Mouse (Mus musculus) embryonic facial prominence, embryonic 11.5 days (tissue): Measurements from ENCODE around the gene Gm20388. TPM values are rescaled to one million over a fixed set of nuclear protein-coding genes. Genes with fewer than 3 reads are reported as not detected.

Source experiments
- ATAC-seq: fragments of 200-750 bp; cut with Nextera tagmentation; replicated peaks from 2 replicates; pipeline ENCODE4 v1.8.0; 2017; ENCODE audit warnings: low read depth; ENCODE audit not compliant: insufficient number of reproducible peaks, low FRiP score, low TSS enrichment
- DNase-seq: peaks from one replicate; pipeline ENCODE4 v3.0.0-alpha.2; 2015; ENCODE audit warnings: low spot score
- H3K27ac ChIP-seq: fragments of 300-500 bp; sonication (generic); replicated peaks from 2 replicates; pipeline ENCODE4 v1.5.1; 2014; ENCODE audit warnings: mild to moderate bottlenecking, low read depth, low read length, control low read depth
- H3K27me3 ChIP-seq: fragments of 300-500 bp; sonication (generic); 2 replicates; pipeline ENCODE4 v1.6.1; 2014; ENCODE audit warnings: mild to moderate bottlenecking, low read length, moderate library complexity, mixed read lengths; ENCODE audit not compliant: control insufficient read depth, insufficient read depth
- H3K36me3 ChIP-seq: fragments of 300-500 bp; sonication (generic); replicated peaks from 2 replicates; pipeline ENCODE4 v1.6.1; 2014; ENCODE audit warnings: low read depth, mild to moderate bottlenecking, low read length, moderate library complexity, mixed read lengths; ENCODE audit not compliant: control insufficient read depth, insufficient read depth
- H3K4me1 ChIP-seq: fragments of 300-500 bp; sonication (generic); 2 replicates; pipeline ENCODE4 v1.6.1; 2014; ENCODE audit warnings: low read length, mixed read lengths; ENCODE audit not compliant: control insufficient read depth, insufficient read depth
- H3K4me2 ChIP-seq: fragments of 300-500 bp; sonication (generic); 2 replicates; pipeline ENCODE4 v1.6.1; 2014; ENCODE audit warnings: low read depth, mild to moderate bottlenecking, control low read depth, low read length, moderate library complexity
- H3K4me3 ChIP-seq: fragments of 300-500 bp; sonication (generic); 2 replicates; pipeline ENCODE4 v1.5.1; 2014; ENCODE audit warnings: low read depth, low read length, control low read depth
- H3K9ac ChIP-seq: fragments of 300-500 bp; sonication (generic); replicated peaks from 2 replicates; pipeline ENCODE4 v1.6.1; 2014; ENCODE audit warnings: mild to moderate bottlenecking, control low read depth, low read length
- H3K9me3 ChIP-seq: fragments of 300-500 bp; sonication (generic); replicated peaks from 2 replicates; pipeline ENCODE4 v1.6.1; 2016; ENCODE audit warnings: mild to moderate bottlenecking, low read length, inconsistent platforms, mixed read lengths; ENCODE audit not compliant: control insufficient read depth
- WGBS: fragments of 180-500 bp; shearing (Covaris S2); extraction: QIAGEN DNeasy Blood & Tissue Kit; methylation state at CpG from one replicate; pipeline ENCODE4 v1.1.7; 2014; 5-methylcytosine and 5-hydroxymethylcytosine counted together
- polyA plus RNA-seq: library from polyadenylated mRNA; unstranded; fragments of >200 nt; fragmentation: Nextera tagmentation; extraction: Ambion mirVana; gene quantifications from 2 replicates; pipeline ENCODE4 v1.2.1, GENCODE M21; 2014

The Gm20388 gene
- polyA plus RNA-seq, 1 experiment from 2014 or later = 3.1 TPM

GRCm38 (mm10) chr8:120517666-120518410, 607.2 kb downstream of the Gm20388 start:
- 36% methylated on average over 11 of the region's 11 CpGs for WGBS
- H3K27me3 ChIP-seq = no peaks in the 10 kb centered on the region
- DNase-seq = no peak
- no peak overlapping the region for H3K4me3 ChIP-seq
- no peak for ATAC-seq
- H3K27ac ChIP-seq = no peak overlapping the region
- peaks cover 29% of the 10 kb centered on the region for H3K4me1 ChIP-seq
- H3K36me3 ChIP-seq = no peaks in the 10 kb centered on the region
- H3K9me3 ChIP-seq = no peaks in the 10 kb centered on the region
- H3K4me2 ChIP-seq = no peak overlapping the region
- no peak overlapping the region for H3K9ac ChIP-seq

- Histone ChIP-seq H3K4me1 (peaks cover 23% of the 10 kb centered on the region), H3K9me3 (no peaks in the 10 kb centered on the region), H3K27ac (no peak overlapping the region), H3K36me3 (no peaks in the 10 kb centered on the region), H3K9ac (no peak overlapping the region), H3K4me3 (no peak overlapping the region), H3K27me3 (no peaks in the 10 kb centered on the region), H3K4me2 (no peak overlapping the region)
- DNase-seq (no peak), ATAC-seq (no peak)
- WGBS = 61% methylated on average over 14 of the region's 14 CpGs
Observed at GRCm38 (mm10) chr8:120518736-120519534, 608.3 kb downstream of the Gm20388 start.

- H3K4me2 ChIP-seq = no peak overlapping the region
- H3K27me3 ChIP-seq = no peaks in the 10 kb centered on the region
- H3K36me3 ChIP-seq = no peaks in the 10 kb centered on the region
- DNase-seq (no peak), ATAC-seq (no peak)
- H3K9ac ChIP-seq = no peak overlapping the region
- H3K9me3 ChIP-seq = no peaks in the 10 kb centered on the region
- no peak overlapping the region for H3K4me3 ChIP-seq
- peaks cover 20% of the 10 kb centered on the region for H3K4me1 ChIP-seq
- no peak overlapping the region for H3K27ac ChIP-seq
- WGBS = 67% methylated on average over 15 of the region's 15 CpGs
Observed at GRCm38 (mm10) chr8:120520287-120520686, 609.6 kb downstream of the Gm20388 start.

- peak; percentile 50; the same call in 1 of the 2 replicates for ATAC-seq
- WGBS = 12% methylated on average over 20 of the region's 20 CpGs
- H3K27ac ChIP-seq = no peak overlapping the region
- DNase-seq = peak; percentile 68
- no peak overlapping the region for H3K9ac ChIP-seq
- no peak overlapping the region for H3K4me3 ChIP-seq
- H3K36me3 ChIP-seq = no peaks in the 10 kb centered on the region
- H3K4me2 ChIP-seq = no peak overlapping the region
- no peaks in the 10 kb centered on the region for H3K27me3 ChIP-seq
- H3K9me3 ChIP-seq = no peaks in the 10 kb centered on the region
- peaks cover 19% of the 10 kb centered on the region for H3K4me1 ChIP-seq
Observed at GRCm38 (mm10) chr8:120520707-120521590, 610.3 kb downstream of the Gm20388 start.

- H3K4me3 ChIP-seq = no peak overlapping the region
- ATAC-seq (no peak), DNase-seq (no peak)
- WGBS = 64% methylated on average over 7 of the region's 7 CpGs
- H3K27ac ChIP-seq = no peak overlapping the region
- no peak overlapping the region for H3K4me2 ChIP-seq
- H3K4me1 ChIP-seq = peaks cover 14% of the 10 kb centered on the region
- H3K9me3 ChIP-seq = no peaks in the 10 kb centered on the region
- no peaks in the 10 kb centered on the region for H3K27me3 ChIP-seq
- H3K36me3 ChIP-seq = no peaks in the 10 kb centered on the region
- no peak overlapping the region for H3K9ac ChIP-seq
Observed at GRCm38 (mm10) chr8:120521591-120521965, 610.9 kb downstream of the Gm20388 start.

- H3K9me3 ChIP-seq = no peaks in the 10 kb centered on the region
- no peak overlapping the region for H3K27ac ChIP-seq
- no peak overlapping the region for H3K4me2 ChIP-seq
- H3K36me3 ChIP-seq = no peaks in the 10 kb centered on the region
- H3K4me1 ChIP-seq = peaks cover 10% of the 10 kb centered on the region
- 79% methylated on average over 7 of the region's 7 CpGs for WGBS
- H3K9ac ChIP-seq = no peak overlapping the region
- no peaks in the 10 kb centered on the region; the same call in 1 of the 2 replicates for H3K27me3 ChIP-seq
- no peak overlapping the region for H3K4me3 ChIP-seq
- ATAC-seq (no peak), DNase-seq (no peak)
Observed at GRCm38 (mm10) chr8:120523641-120524040, 613.0 kb downstream of the Gm20388 start.

- no peak overlapping the region for H3K4me2 ChIP-seq
- H3K9ac ChIP-seq = no peak overlapping the region
- WGBS = 67% methylated on average over 1 of the region's 1 CpGs
- ATAC-seq (no peak), DNase-seq (no peak)
- no peaks in the 10 kb centered on the region for H3K36me3 ChIP-seq
- H3K27me3 ChIP-seq = no peaks in the 10 kb centered on the region; the same call in 1 of the 2 replicates
- no peak overlapping the region for H3K27ac ChIP-seq
- peaks cover 7% of the 10 kb centered on the region for H3K4me1 ChIP-seq
- no peak overlapping the region for H3K4me3 ChIP-seq
- no peaks in the 10 kb centered on the region for H3K9me3 ChIP-seq
Observed at GRCm38 (mm10) chr8:120525135-120525534, 614.5 kb downstream of the Gm20388 start.
